Mouse (Mus musculus) layer of hippocampus, postnatal 25 days (tissue): ENCODE results near the gene Adam26a. TPM values are rescaled to one million over a fixed set of nuclear protein-coding genes. Genes with fewer than 3 reads are reported as not detected.
"Not testable (repeated sequence)": the region's sequence is repeated elsewhere in the genome, so short reads cannot be mapped to it uniquely, and the experiment has no call there.

Experiments
- DNase-seq, 2 experiments: peaks; one replicate each; pipeline ENCODE4 v3.0.0; 2022; ENCODE audit warnings: mixed read lengths in 2 of 2, low spot score in 1 of 2; ENCODE audit errors: extremely low spot score in 1 of 2
- total RNA-seq, 2 experiments: library from RNA; stranded (reverse); gene quantifications; 2 replicates each; pipeline ENCODE4 v1.2.3; 2021

The Adam26a gene
- not detected for total RNA-seq

DNA sequence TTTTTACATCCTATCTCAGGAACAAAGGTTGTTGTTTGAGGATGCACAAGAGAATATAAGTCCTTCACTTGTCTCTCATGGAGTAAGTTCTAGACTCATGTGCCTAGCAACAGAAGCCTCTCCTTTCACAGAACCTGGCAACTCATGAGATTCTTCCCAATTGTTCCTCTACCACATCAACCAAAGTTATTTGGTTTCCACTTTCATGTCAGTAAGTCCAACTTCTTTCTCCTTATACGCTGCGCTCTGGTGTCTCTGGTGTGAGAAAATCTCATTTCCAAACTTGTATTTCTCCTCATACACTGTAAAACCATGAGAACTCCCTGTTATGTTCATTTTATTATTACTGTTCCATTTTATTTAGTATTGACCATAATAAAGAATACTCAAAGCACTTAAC is at the start of gene Adam26a:
TSS of gene Adam26a (minus strand) at position 101 of the 400 bp plus-strand sequence.
- DNase-seq = not testable (repeated sequence)

- no peak for DNase-seq
Measured at GRCm38 (mm10) chr8:43616046-43616445, 39.5 kb upstream of the Adam26a start.

GRCm38 (mm10) chr8:43603657-43604056 is 27.1 kb upstream of the Adam26a start:
- not testable (repeated sequence) for DNase-seq

DNA sequence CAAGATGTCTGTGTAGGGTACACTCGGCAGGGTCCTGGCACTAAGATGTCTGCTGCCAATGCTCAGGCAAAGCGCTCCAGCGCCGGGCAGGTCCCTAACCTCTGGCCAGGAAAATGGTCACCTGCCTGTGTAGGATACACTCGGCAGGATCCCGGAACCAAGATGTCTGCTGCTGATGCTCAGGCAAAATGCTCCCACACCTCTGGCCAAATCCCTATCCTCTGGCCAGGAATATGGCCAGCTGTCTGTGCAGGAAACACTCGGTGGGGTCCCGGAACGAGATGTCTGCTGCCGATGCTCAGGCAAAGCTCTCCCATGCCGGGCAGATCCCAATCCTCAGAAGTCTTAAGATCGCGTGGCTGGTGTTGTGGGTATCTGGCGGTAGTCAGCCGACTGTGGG is 26.7 kb upstream of the Adam26a start:
- DNase-seq = not testable (repeated sequence)

GRCm38 (mm10) chr8:43528006-43528405 is 48.5 kb downstream of the Adam26a start, which contains the start of gene Adam26b:
Gene Adam26b (minus strand): TSS chr8:43528106.
- DNase-seq = not testable (repeated sequence)

Other genes with a start within 250 kb of the Adam26a start
- not detected for gene Adam26b, start 48.6 kb downstream of the Adam26a start, total RNA-seq
- not detected for gene Gm5346, start 50.6 kb upstream of the Adam26a start, total RNA-seq
- gene Adam34, start 133.3 kb upstream of the Adam26a start, total RNA-seq = not detected